Mouse (Mus musculus) adrenal gland, postnatal 14 days (tissue): ENCODE results near the gene Krt36. TPM values are rescaled to one million over a fixed set of nuclear protein-coding genes. Genes with fewer than 3 reads are reported as not detected.

Source experiments
- DNase-seq: peaks from one replicate; pipeline ENCODE4 v3.0.0; 2021; ENCODE audit warnings: mixed read lengths
- long read RNA-seq, 2 experiments: library from polyadenylated mRNA; stranded (forward); transcript quantifications; one replicate each; pipeline ENCODE4 v2.0.0; 2021
- total RNA-seq: library from RNA; stranded (reverse); gene quantifications from 2 replicates; pipeline ENCODE4 v1.2.3, GENCODE M21; 2021

Gene Krt36
- total RNA-seq, result 0.19 TPM in 1 of 2 replicates, not detected in the other
- long read RNA-seq, experiment 1, result 0 reads
- long read RNA-seq, experiment 2, result 0 reads

GRCm38 (mm10) chr11:100105576-100106122 is at the start of gene Krt36:
Krt36 (minus strand) TSS chr11:100105626.
- no peak for DNase-seq

GRCm38 (mm10) chr11:100148615-100149330 is 43.3 kb upstream of the Krt36 start, which contains the start of gene Krt19:
Krt19 (minus strand) TSS chr11:100148665.
- DNase-seq, result no peak

GRCm38 (mm10) chr11:100147566-100148353 is 42.3 kb upstream of the Krt36 start:
- no peak for DNase-seq

GRCm38 (mm10) chr11:100145858-100146560 is 40.6 kb upstream of the Krt36 start:
- DNase-seq, result no peak

GRCm38 (mm10) chr11:100145104-100145503 is 39.7 kb upstream of the Krt36 start:
- DNase-seq, result no peak

GRCm38 (mm10) chr11:100140966-100141365 is 35.5 kb upstream of the Krt36 start:
- DNase-seq, result peak; percentile 14

GRCm38 (mm10) chr11:100139391-100139790 is 34.0 kb upstream of the Krt36 start:
- no peak for DNase-seq

- DNase-seq, result no peak
Observed at GRCm38 (mm10) chr11:100138809-100139208, 33.4 kb upstream of the Krt36 start.

- no peak for DNase-seq
Observed at GRCm38 (mm10) chr11:100137693-100138092, 32.3 kb upstream of the Krt36 start.

GRCm38 (mm10) chr11:100136559-100136958 is 31.1 kb upstream of the Krt36 start:
- no peak for DNase-seq

GRCm38 (mm10) chr11:100135731-100136130 is 30.3 kb upstream of the Krt36 start, which contains the start of gene Krt15:
Krt15 (minus strand) TSS chr11:100135928.
- no peak for DNase-seq

- no peak for DNase-seq
Observed at GRCm38 (mm10) chr11:100124901-100125300, 19.5 kb upstream of the Krt36 start.

GRCm38 (mm10) chr11:100121466-100121865 is 16.0 kb upstream of the Krt36 start, which contains the start of gene Krt13:
Krt13 (minus strand) TSS chr11:100121566.
- no peak for DNase-seq

- no peak for DNase-seq
Observed at GRCm38 (mm10) chr11:100120331-100120730, 14.9 kb upstream of the Krt36 start.

- peak; percentile 39 for DNase-seq
Observed at GRCm38 (mm10) chr11:100113742-100114029, 8.3 kb upstream of the Krt36 start.

GRCm38 (mm10) chr11:100112935-100113741 is 7.7 kb upstream of the Krt36 start:
- DNase-seq, result no peak

GRCm38 (mm10) chr11:100102693-100103429 is 2.6 kb downstream of the Krt36 start:
- DNase-seq, result no peak

- no peak for DNase-seq
Observed at GRCm38 (mm10) chr11:100100391-100100790, 5.0 kb downstream of the Krt36 start.

GRCm38 (mm10) chr11:100097819-100098218 is 7.6 kb downstream of the Krt36 start:
- DNase-seq, result no peak

- DNase-seq, result no peak
Observed at GRCm38 (mm10) chr11:100096141-100096540, 9.3 kb downstream of the Krt36 start, which contains the start of gene Krt35. Krt35 (minus strand) TSS chr11:100096241.
